Mouse (Mus musculus) heart, adult 2 months (tissue): ENCODE results near the gene Atp5c1. TPM values are rescaled to one million over a fixed set of nuclear protein-coding genes. Genes with fewer than 3 reads are reported as not detected.

ENCODE experiments used
- DNase-seq, 2 experiments: peaks; one replicate each; pipeline ENCODE4 v3.0.0; 2021
- H3K27ac ChIP-seq: fragments of 200-600 bp; 2 replicates; pipeline ENCODE4 v1.8.1; 2022
- H3K27me3 ChIP-seq: fragments of 200-500 bp; 2 replicates; pipeline ENCODE4 v1.6.1; 2012; ENCODE audit warnings: mild to moderate bottlenecking, low read length, inconsistent platforms, mixed read lengths; ENCODE audit not compliant: control insufficient read depth, insufficient read depth
- H3K36me3 ChIP-seq: fragments of 200-500 bp; 2 replicates; pipeline ENCODE4 v1.6.1; 2012; ENCODE audit warnings: low read length, inconsistent platforms; ENCODE audit not compliant: control insufficient read depth, insufficient read depth
- H3K4me1 ChIP-seq: fragments of 200-500 bp; 2 replicates; pipeline ENCODE4 v1.6.1; 2011; ENCODE audit warnings: low read length; ENCODE audit not compliant: control insufficient read depth, insufficient read depth
- H3K4me3 ChIP-seq: fragments of 200-600 bp; 2 replicates; pipeline ENCODE4 v1.8.1; 2022
- H3K79me2 ChIP-seq: fragments of 200-500 bp; replicated peaks from 2 replicates; pipeline ENCODE4 v1.6.1; 2012; ENCODE audit warnings: mild to moderate bottlenecking, inconsistent platforms, low read length, moderate library complexity, mixed read lengths; ENCODE audit not compliant: control insufficient read depth, insufficient read depth
- H3K9ac ChIP-seq: fragments of 200-500 bp; 2 replicates; pipeline ENCODE4 v1.6.1; 2012; ENCODE audit warnings: low read depth, mild to moderate bottlenecking, control low read depth, inconsistent platforms, low read length, mixed read lengths
- CTCF ChIP-seq: fragments of 200-600 bp; IDR thresholded peaks from 2 replicates; pipeline ENCODE4 v1.8.1; 2022; ENCODE audit warnings: antibody characterized with exemption, mild to moderate bottlenecking, moderate library complexity
- EP300 ChIP-seq: fragments of 200-500 bp; IDR thresholded peaks from 2 replicates; pipeline ENCODE4 v1.6.1; 2011; ENCODE audit warnings: low read depth, low read length, control low read depth; ENCODE audit not compliant: insufficient read depth
- POLR2A ChIP-seq: fragments of 200-500 bp; IDR thresholded peaks from 2 replicates; pipeline ENCODE4 v1.6.1; 2011; ENCODE audit warnings: mild to moderate bottlenecking, low read depth, low read length, control low read depth; ENCODE audit not compliant: insufficient read depth
- WGBS: fragments of 180-500 bp; shearing (Covaris S2); methylation state at CpG from one replicate; pipeline ENCODE4 v1.1.7; 2018; 5-methylcytosine and 5-hydroxymethylcytosine counted together
- intact Hi-C: fragments of 180-260 bp; cut with DNase I; formaldehyde crosslinking; loops from one replicate; pipeline ENCODE4 v1.15.1; 2025
- polyA plus RNA-seq: library from polyadenylated mRNA; depleted of rRNA; stranded (reverse); fragments of >200 nt; gene quantifications from 2 replicates; pipeline ENCODE4 v1.2.3, GENCODE M21; 2012; rRNA removed
- total RNA-seq, 2 experiments: library from RNA; stranded (reverse); gene quantifications; 2 replicates each; pipeline ENCODE4 v1.2.3; 2021

Atp5c1 gene
- total and polyA plus RNA-seq, 3 experiments = 1,340 to 1,622 (median 1,558) TPM

- intact Hi-C loops = no loop called here
- Histone ChIP-seq H3K36me3 (no peaks in the 10 kb centered on the region), H3K79me2 (no peaks in the 10 kb centered on the region), H3K4me1 (peaks cover 1% of the 10 kb centered on the region; the same call in 1 of the 2 replicates), H3K27ac (no peak overlapping the region), H3K27me3 (no peaks in the 10 kb centered on the region), H3K9ac (no peak overlapping the region), H3K4me3 (no peak overlapping the region)
- TF ChIP-seq POLR2A (no peak), CTCF (no peak), EP300 (no peak)
- 82% methylated on average over 10 of the region's 10 CpGs for WGBS
- DNase-seq = no peak
Measured at GRCm38 (mm10) chr2:10014951-10015635, 65.2 kb downstream of the Atp5c1 start.

DNA sequence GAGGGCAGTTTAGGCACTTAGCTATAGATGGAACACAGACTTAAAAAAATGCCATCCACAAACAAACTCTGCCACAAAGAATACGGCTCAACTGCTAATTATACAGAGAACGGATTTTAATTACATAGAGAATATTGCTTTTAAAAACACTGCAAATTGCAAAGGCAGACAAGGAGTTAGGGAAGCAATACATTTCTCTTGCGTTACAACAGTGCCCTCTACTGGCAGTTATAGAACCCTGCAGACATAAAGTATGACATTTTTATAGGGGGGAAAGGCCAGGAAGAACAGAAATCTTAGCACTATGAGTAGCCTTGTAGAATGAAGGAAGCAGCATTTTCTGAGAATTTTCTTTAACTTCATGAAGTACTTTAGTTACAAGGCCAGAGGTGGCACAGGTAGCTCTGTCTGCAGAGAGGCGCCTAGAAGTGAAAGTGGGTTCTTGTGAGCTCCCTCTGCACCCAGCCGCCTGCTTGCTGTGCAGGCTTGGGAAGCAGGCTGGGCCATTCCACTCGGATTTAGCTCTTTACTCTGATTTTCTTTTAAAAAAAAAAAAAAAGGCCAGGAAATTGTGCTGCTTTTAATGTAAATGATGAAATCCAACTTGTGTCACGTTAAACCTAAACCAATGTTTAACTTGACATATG is 69.9 kb downstream of the Atp5c1 start:
- no peak overlapping the region for H3K27ac ChIP-seq
- DNase-seq = no peak
- no peak overlapping the region for H3K9ac ChIP-seq
- H3K27me3 ChIP-seq = no peaks in the 10 kb centered on the region
- 41% methylated on average over 7 of the region's 7 CpGs for WGBS
- no peak overlapping the region for H3K4me3 ChIP-seq
- H3K4me1 ChIP-seq = no peaks in the 10 kb centered on the region
- intact Hi-C loops = loop anchor here (2.0 kb wide), 2 partner anchors 68 to 1258 kb away; no protein-coding TSS in a partner anchor
- TF ChIP-seq EP300 (no peak), POLR2A (no peak), CTCF (peak; percentile 89)
- H3K79me2 ChIP-seq = no peaks in the 10 kb centered on the region
- no peaks in the 10 kb centered on the region for H3K36me3 ChIP-seq

DNA sequence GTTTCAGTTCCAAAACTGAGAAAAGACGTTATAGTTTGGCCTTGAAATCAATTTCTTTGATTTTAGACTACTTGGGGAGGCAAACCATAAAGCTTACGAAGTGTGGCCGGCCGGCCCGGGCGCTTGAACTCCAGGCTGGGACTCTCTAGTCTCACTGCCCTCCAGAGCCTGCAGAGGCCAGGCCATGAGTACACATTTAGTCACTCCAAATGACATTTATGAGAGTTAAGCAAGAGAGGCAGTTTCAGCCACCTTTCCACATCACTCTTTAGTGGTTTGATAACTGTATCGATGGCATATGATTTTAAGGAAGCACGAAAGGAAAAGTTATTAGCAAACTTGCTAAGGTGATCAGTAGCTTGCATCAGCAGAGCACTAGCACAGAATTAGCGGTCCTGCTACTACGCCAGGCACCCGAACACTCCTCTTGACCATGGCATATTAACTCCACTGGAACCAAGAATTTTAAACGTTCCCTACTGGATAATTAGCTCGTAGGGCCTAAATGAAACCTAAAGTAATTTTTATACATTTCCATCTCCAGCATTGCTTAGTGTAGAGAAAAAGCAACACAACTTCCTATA is 70.5 kb downstream of the Atp5c1 start:
- intact Hi-C loops = loop anchor here (2.0 to 5.0 kb wide), 4 partner anchors 67 to 1335 kb away; partner anchors contain the start of gene 4930412O13Rik
- TF ChIP-seq POLR2A (no peak), EP300 (no peak), CTCF (no peak)
- H3K9ac ChIP-seq = no peak overlapping the region
- no peak for DNase-seq
- H3K27ac ChIP-seq = no peak overlapping the region
- H3K36me3 ChIP-seq = no peaks in the 10 kb centered on the region
- no peaks in the 10 kb centered on the region for H3K4me1 ChIP-seq
- WGBS = 88% methylated on average over 13 of the region's 13 CpGs
- no peaks in the 10 kb centered on the region for H3K79me2 ChIP-seq
- no peak overlapping the region for H3K4me3 ChIP-seq
- no peaks in the 10 kb centered on the region for H3K27me3 ChIP-seq

DNA sequence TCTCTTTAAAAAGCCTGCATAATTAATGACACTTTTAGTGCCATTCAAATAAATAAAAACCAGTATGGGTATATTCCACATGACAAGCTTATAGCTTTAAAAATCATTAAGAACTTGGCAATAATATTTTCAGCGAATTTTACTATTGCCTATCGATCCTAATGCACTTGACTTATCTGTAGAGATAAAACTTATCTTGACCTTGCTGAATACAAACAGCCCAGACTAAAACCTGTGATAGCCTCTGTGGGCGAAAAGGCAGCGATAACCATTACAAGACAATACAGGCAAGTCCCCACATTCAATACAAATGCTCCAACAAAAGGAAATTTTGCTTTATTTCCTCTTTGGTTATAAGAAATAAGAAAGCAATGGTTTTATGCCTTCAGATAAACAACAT is 71.7 kb downstream of the Atp5c1 start:
- Histone ChIP-seq H3K4me3 (no peak overlapping the region), H3K27ac (no peak overlapping the region), H3K36me3 (no peaks in the 10 kb centered on the region), H3K27me3 (no peaks in the 10 kb centered on the region), H3K4me1 (no peaks in the 10 kb centered on the region; the same call in 1 of the 2 replicates), H3K9ac (no peak overlapping the region), H3K79me2 (no peaks in the 10 kb centered on the region)
- 75% methylated on average over 4 of the region's 4 CpGs for WGBS
- TF ChIP-seq CTCF (no peak), EP300 (no peak), POLR2A (no peak)
- no peak for DNase-seq
- intact Hi-C loops = loop anchor here (2.0 to 5.0 kb wide), 2 partner anchors 126 to 1334 kb away; partner anchors contain the start of gene 4930412O13Rik

Other genes with a start within 250 kb of the Atp5c1 start
- not detected for gene 4930412O13Rik, start 199.3 kb downstream of the Atp5c1 start, total RNA-seq
- gene 4930412O13Rik, start 199.3 kb downstream of the Atp5c1 start, polyA plus RNA-seq = not detected in 2 replicates
- not detected for gene 9230102O04Rik, start 191.0 kb downstream of the Atp5c1 start, total RNA-seq
- gene 9230102O04Rik, start 191.0 kb downstream of the Atp5c1 start, polyA plus RNA-seq = not detected in 2 replicates
- gene Gata3, start 190.5 kb downstream of the Atp5c1 start, total RNA-seq = under 1 TPM; 0.59 to 0.91 TPM
- 0.32 and 0.57 TPM in 2 replicates for gene Gata3, start 190.5 kb downstream of the Atp5c1 start, polyA plus RNA-seq
- 1 to 10 TPM; 8.2 to 8.6 TPM for gene Taf3, start 31.9 kb downstream of the Atp5c1 start, total RNA-seq
- gene Taf3, start 31.9 kb downstream of the Atp5c1 start, polyA plus RNA-seq = 3.0 and 4.3 TPM in 2 replicates
- 1 to 10 TPM; 6.5 to 7.7 TPM for gene Kin, start 83 bp upstream of the Atp5c1 start, total RNA-seq
- gene Kin, start 83 bp upstream of the Atp5c1 start, polyA plus RNA-seq = 3.8 and 4.9 TPM in 2 replicates
- under 1 TPM; 0.21 to 0.84 TPM for gene Itih2, start 50.9 kb upstream of the Atp5c1 start, total RNA-seq
- 0.80 and 1.8 TPM in 2 replicates for gene Itih2, start 50.9 kb upstream of the Atp5c1 start, polyA plus RNA-seq
- gene Itih5, start 73.1 kb upstream of the Atp5c1 start, total RNA-seq = 1 to 10 TPM; 3.6 to 4.5 TPM
- 4.3 and 8.7 TPM in 2 replicates for gene Itih5, start 73.1 kb upstream of the Atp5c1 start, polyA plus RNA-seq